Mouse (Mus musculus): ENCODE results near the gene Ccnf. TPM values are rescaled to one million over a fixed set of nuclear protein-coding genes. Genes with fewer than 3 reads are reported as not detected.

The Ccnf gene
- polyA plus RNA-seq, 1 experiment from 2014 or later: 81.5 TPM

DNA sequence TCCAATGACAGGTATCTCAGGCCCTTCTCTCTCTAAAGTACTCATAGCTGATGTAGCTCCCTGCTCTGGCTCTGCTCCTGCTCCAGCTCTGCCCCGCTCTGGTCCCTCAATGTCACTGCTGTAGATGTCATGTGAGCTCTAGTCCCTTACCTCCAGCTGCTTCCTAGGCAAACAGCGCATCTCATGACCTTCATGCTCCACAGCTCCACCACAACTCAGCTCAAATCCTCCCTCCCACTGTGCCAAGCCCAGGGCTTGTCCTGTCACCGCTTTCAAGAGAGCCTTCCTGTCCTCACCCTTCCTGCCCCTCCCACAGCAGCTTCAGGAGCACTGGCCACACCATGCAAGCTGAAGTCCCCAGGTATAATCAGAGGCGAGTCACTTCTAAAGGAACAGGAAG is 51.5 kb downstream of the Ccnf start:
- 60% methylated on average over 4 of the region's 4 CpGs for WGBS

DNA sequence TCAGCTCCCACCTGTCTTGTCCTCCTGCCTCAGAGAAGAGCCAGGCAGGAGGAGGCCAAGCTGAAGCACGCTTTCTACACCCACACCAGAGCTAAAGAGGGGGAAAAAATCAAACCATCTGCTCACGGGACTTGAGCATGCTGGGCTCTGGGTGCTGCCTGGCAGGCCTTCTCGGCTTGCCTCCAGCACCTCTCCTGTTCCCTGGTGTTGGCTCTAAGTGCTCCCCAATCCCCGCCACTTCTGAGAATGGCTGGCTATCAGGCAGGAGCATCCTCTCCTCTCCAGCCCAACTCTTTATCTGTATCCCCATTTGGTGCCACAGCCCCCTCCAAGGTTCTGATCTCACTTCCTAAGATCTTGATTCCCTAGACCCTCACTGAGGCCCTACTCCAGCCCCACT is 52.0 kb downstream of the Ccnf start:
- no peak overlapping the region for H3K9ac ChIP-seq (ENCODE audit: low read length)
- WGBS: 74% methylated on average over 4 of the region's 4 CpGs
- ATAC-seq (ENCODE audit: low read depth): no peak

More for the DNA sequence above, 51.5 kb downstream of the Ccnf start:
- H3K4me1 ChIP-seq (replicated peaks; ENCODE audit: control insufficient read depth, insufficient read depth, low read length): peaks cover 7% of the 10 kb centered on the region
- no peak overlapping the region for H3K9ac ChIP-seq (ENCODE audit: low read length)
- no peaks in the 10 kb centered on the region for H3K36me3 ChIP-seq (ENCODE audit: control insufficient read depth, insufficient read depth, low read length)
- no peak overlapping the region for H3K4me2 ChIP-seq (ENCODE audit: low read depth, low read length)
- no peak overlapping the region for H3K27ac ChIP-seq (ENCODE audit: low read length)
- no peaks in the 10 kb centered on the region for H3K27me3 ChIP-seq (ENCODE audit: control insufficient read depth, insufficient read depth, low read depth, low read length)
- no peaks in the 10 kb centered on the region for H3K9me3 ChIP-seq (ENCODE audit: control insufficient read depth, low read length)
- H3K4me3 ChIP-seq (ENCODE audit: low read length): no peak overlapping the region
- ATAC-seq (ENCODE audit: low read depth): no peak

DNA sequence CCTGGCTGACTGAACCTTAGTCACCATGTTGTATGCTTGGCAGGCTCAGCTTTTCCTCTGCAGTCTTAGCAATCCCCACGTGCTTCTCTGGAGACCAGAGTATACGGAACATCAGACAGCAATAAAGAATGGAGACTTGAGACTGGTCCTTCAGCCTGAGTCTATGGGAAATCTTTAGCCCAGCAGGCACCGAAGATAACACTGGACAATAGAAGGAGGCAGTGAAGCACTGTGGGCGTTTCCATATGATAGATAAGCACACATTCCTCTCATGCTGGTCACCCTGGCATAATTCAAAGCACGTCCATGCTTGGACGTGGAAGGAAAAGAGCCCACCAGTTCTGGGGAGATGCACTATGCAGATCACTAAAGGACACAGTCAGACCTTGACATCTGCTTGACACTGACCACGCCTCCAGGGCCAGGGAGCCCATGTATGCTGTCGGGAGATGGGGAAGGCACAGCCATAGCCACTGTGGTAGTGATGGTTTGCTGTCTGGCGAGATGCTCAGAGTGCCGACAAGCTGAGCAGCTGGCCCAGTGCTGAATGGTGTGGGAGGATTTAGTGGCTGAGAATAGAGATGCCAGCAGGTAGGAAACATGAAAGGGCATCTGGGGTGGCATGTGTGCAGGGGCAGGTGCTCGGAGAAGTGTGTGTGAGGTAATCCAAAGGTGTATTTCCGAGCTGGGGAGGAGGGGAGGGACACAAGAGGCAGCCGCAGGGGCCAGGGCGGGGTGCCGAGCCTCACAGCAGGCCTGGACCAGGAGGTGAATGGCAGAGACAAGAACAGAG is 54.1 kb downstream of the Ccnf start:
- H3K4me2 ChIP-seq (ENCODE audit: low read depth, low read length): no peak overlapping the region
- 51% methylated on average over 15 of the region's 15 CpGs for WGBS

More for the DNA sequence above, 52.0 kb downstream of the Ccnf start:
- Histone ChIP-seq H3K27me3 (ENCODE audit: control insufficient read depth, insufficient read depth, low read depth, low read length) (no peaks in the 10 kb centered on the region), H3K36me3 (ENCODE audit: control insufficient read depth, insufficient read depth, low read length) (no peaks in the 10 kb centered on the region), H3K4me1 (replicated peaks; ENCODE audit: control insufficient read depth, insufficient read depth, low read length) (peaks cover 2% of the 10 kb centered on the region; the same call in 1 of the 2 replicates), H3K9me3 (ENCODE audit: control insufficient read depth, low read length) (no peaks in the 10 kb centered on the region), H3K4me3 (ENCODE audit: low read length) (no peak overlapping the region), H3K27ac (ENCODE audit: low read length) (no peak overlapping the region), H3K4me2 (ENCODE audit: low read depth, low read length) (no peak overlapping the region)

DNA sequence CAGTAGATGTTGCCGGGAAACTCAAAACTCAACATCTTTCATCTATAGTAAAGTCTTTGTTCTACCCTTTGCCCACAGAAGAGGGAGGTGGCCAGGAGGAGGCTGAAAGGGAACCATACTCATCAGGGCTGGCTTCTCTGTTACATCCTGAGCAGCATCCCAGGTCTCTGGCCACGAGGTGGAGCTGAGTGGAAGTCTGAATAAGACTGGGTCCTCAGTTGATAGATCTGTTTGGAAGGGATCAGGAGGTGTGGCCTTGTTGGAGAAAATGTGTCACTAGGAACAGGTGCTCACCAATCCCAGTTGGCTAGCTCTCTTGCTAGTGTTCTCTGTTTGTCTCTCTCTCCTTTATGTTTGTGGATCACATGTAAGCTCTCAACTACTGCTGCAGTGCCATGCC is 55.9 kb downstream of the Ccnf start:
- WGBS: 51% methylated on average over 2 of the region's 2 CpGs

More for the DNA sequence above, 54.1 kb downstream of the Ccnf start:
- H3K36me3 ChIP-seq (ENCODE audit: control insufficient read depth, insufficient read depth, low read length): no peaks in the 10 kb centered on the region
- H3K4me1 ChIP-seq (replicated peaks; ENCODE audit: control insufficient read depth, insufficient read depth, low read length): no peaks in the 10 kb centered on the region; the same call in 1 of the 2 replicates
- no peak overlapping the region for H3K9ac ChIP-seq (ENCODE audit: low read length)
- no peak for ATAC-seq (ENCODE audit: low read depth)
- no peak overlapping the region for H3K4me3 ChIP-seq (ENCODE audit: low read length)
- H3K27me3 ChIP-seq (ENCODE audit: control insufficient read depth, insufficient read depth, low read depth, low read length): no peaks in the 10 kb centered on the region
- no peaks in the 10 kb centered on the region for H3K9me3 ChIP-seq (ENCODE audit: control insufficient read depth, low read length)
- H3K27ac ChIP-seq (ENCODE audit: low read length): no peak overlapping the region

DNA sequence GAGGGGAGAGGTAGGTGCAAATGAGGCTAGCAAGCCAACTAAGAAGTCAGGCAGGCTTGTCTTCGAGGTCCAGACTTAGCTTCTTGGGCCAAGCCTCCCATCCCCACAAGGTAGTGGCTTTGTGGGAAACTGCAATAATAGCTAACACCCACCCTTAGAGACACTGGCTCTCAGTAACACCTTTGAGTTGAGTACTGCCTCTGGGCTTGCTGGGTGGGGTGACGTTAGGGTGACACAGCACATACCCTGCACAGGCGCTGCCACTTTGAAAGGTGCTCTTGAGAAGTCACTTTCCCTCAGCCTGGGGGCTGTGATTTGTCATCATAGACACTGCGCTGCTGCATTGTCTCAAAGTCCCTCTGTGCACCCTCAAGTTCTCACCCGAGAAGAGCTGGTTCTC is 57.5 kb downstream of the Ccnf start:
- Histone ChIP-seq H3K4me3 (ENCODE audit: low read length) (no peak overlapping the region), H3K4me1 (replicated peaks; ENCODE audit: control insufficient read depth, insufficient read depth, low read length) (no peaks in the 10 kb centered on the region), H3K4me2 (ENCODE audit: low read depth, low read length) (no peak overlapping the region), H3K27me3 (ENCODE audit: control insufficient read depth, insufficient read depth, low read depth, low read length) (no peaks in the 10 kb centered on the region), H3K9ac (ENCODE audit: low read length) (no peak overlapping the region), H3K36me3 (ENCODE audit: control insufficient read depth, insufficient read depth, low read length) (no peaks in the 10 kb centered on the region), H3K27ac (ENCODE audit: low read length) (no peak overlapping the region), H3K9me3 (ENCODE audit: control insufficient read depth, low read length) (no peaks in the 10 kb centered on the region)
- 79% methylated on average over 5 of the region's 5 CpGs for WGBS
- ATAC-seq (ENCODE audit: low read depth): no peak

More for the DNA sequence above, 55.9 kb downstream of the Ccnf start:
- Histone ChIP-seq H3K27me3 (ENCODE audit: control insufficient read depth, insufficient read depth, low read depth, low read length) (no peaks in the 10 kb centered on the region), H3K4me3 (ENCODE audit: low read length) (no peak overlapping the region), H3K27ac (ENCODE audit: low read length) (no peak overlapping the region), H3K9ac (ENCODE audit: low read length) (no peak overlapping the region), H3K36me3 (ENCODE audit: control insufficient read depth, insufficient read depth, low read length) (no peaks in the 10 kb centered on the region), H3K4me1 (replicated peaks; ENCODE audit: control insufficient read depth, insufficient read depth, low read length) (no peaks in the 10 kb centered on the region; the same call in 1 of the 2 replicates), H3K4me2 (ENCODE audit: low read depth, low read length) (no peak overlapping the region), H3K9me3 (ENCODE audit: control insufficient read depth, low read length) (no peaks in the 10 kb centered on the region)
- no peak for ATAC-seq (ENCODE audit: low read depth)

DNA sequence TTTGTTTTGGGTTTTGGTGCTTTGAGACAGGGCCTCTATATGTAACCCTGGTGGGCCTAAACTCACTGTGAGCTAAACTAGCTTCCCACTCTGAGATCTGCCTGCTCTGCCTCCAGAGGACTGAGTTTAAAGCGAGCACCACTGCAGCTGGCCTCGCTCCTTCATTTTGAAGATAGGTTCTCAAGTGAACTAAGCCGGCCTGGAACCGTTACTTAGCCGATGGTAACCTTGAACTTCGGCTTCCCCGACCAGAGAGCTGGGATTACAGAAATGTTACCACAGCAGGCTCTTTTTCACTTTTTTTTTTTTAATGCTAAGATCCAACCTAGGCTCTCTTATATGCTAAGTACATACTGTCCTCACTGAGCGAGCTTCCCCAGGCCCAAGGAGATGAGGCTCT is 58.0 kb downstream of the Ccnf start:
- H3K27me3 ChIP-seq (ENCODE audit: control insufficient read depth, insufficient read depth, low read depth, low read length): no peaks in the 10 kb centered on the region
- no peak overlapping the region for H3K4me2 ChIP-seq (ENCODE audit: low read depth, low read length)
- H3K9me3 ChIP-seq (ENCODE audit: control insufficient read depth, low read length): no peaks in the 10 kb centered on the region
- H3K36me3 ChIP-seq (ENCODE audit: control insufficient read depth, insufficient read depth, low read length): no peaks in the 10 kb centered on the region
- H3K27ac ChIP-seq (ENCODE audit: low read length): no peak overlapping the region
- WGBS: 86% methylated on average over 8 of the region's 8 CpGs
- H3K9ac ChIP-seq (ENCODE audit: low read length): no peak overlapping the region
- no peak for ATAC-seq (ENCODE audit: low read depth)
- no peak overlapping the region for H3K4me3 ChIP-seq (ENCODE audit: low read length)
- H3K4me1 ChIP-seq (replicated peaks; ENCODE audit: control insufficient read depth, insufficient read depth, low read length): no peaks in the 10 kb centered on the region

DNA sequence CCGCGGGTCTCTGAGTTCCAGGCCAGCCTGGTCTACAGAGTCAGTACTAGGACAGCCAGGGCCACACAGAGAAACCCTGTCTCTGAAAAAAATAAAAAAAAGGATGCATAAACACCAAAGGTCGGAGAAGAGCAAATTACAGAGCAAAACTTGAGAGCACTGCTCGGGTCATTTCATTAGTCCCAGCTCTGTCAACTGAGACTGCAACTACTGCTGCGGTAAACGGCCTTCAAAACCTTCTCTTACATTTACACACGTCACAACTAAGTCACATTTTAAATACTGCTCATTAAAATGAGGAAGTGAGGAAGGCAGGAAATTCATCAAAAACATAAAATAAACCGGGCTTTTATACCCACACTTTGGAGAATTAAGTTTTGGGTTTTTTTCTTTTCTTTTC is 58.4 kb downstream of the Ccnf start:
- H3K9ac ChIP-seq (ENCODE audit: low read length): no peak overlapping the region
- WGBS: 71% methylated on average over 8 of the region's 8 CpGs
- no peaks in the 10 kb centered on the region for H3K4me1 ChIP-seq (replicated peaks; ENCODE audit: control insufficient read depth, insufficient read depth, low read length)
- no peak for ATAC-seq (ENCODE audit: low read depth)
- no peaks in the 10 kb centered on the region for H3K9me3 ChIP-seq (ENCODE audit: control insufficient read depth, low read length)
- no peak overlapping the region for H3K4me2 ChIP-seq (ENCODE audit: low read depth, low read length)
- H3K27me3 ChIP-seq (ENCODE audit: control insufficient read depth, insufficient read depth, low read depth, low read length): no peaks in the 10 kb centered on the region
- H3K27ac ChIP-seq (ENCODE audit: low read length): no peak overlapping the region
- H3K36me3 ChIP-seq (ENCODE audit: control insufficient read depth, insufficient read depth, low read length): no peaks in the 10 kb centered on the region
- no peak overlapping the region for H3K4me3 ChIP-seq (ENCODE audit: low read length)

DNA sequence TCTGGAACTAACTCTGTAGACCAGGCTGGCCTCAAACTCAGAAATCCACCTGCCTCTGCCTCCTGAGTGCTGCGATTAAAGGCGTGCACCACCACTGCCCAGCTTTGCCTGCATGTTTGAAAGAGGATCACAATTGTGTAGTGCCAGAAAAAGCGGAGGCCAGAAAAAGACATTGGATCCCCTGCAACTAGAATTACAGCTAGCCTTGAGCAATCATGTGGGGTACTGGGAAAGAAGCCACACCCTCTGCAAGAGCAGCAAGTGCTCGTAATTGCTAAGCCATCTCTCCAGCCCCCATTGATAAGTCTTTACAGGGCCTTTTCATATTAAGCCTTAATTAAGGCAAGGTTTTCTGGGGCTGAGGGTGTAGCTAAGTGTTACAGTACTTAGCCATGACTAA is 59.8 kb downstream of the Ccnf start:
- 77% methylated on average over 4 of the region's 4 CpGs for WGBS
- H3K4me3 ChIP-seq (ENCODE audit: low read length): no peak overlapping the region
- H3K27me3 ChIP-seq (ENCODE audit: control insufficient read depth, insufficient read depth, low read depth, low read length): no peaks in the 10 kb centered on the region
- ATAC-seq (ENCODE audit: low read depth): no peak
- no peaks in the 10 kb centered on the region for H3K4me1 ChIP-seq (replicated peaks; ENCODE audit: control insufficient read depth, insufficient read depth, low read length)
- no peak overlapping the region for H3K9ac ChIP-seq (ENCODE audit: low read length)
- H3K9me3 ChIP-seq (ENCODE audit: control insufficient read depth, low read length): no peaks in the 10 kb centered on the region
- H3K4me2 ChIP-seq (ENCODE audit: low read depth, low read length): no peak overlapping the region
- no peak overlapping the region for H3K27ac ChIP-seq (ENCODE audit: low read length)
- no peaks in the 10 kb centered on the region for H3K36me3 ChIP-seq (ENCODE audit: control insufficient read depth, insufficient read depth, low read length)

DNA sequence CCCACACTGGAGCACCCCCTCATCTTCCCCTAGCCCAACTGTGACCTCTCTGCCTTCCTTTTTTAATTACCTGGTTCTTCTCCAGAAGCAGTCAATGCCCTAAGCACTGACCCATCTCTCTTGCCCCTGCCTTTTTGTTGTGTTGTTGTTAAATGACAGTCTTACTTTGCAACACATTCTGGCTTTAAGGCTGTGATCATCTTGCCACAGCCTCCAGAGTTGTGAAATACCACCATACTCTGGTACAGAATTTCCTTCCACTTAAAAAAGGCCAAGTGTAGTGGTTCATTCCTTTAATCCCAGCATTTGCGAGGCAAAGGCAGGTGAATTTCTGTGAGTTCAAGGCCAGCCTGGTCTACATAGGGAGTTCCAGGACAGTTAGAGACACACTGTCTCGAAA is 60.4 kb downstream of the Ccnf start:
- Histone ChIP-seq H3K36me3 (ENCODE audit: control insufficient read depth, insufficient read depth, low read length) (no peaks in the 10 kb centered on the region; the same call in 1 of the 2 replicates), H3K9ac (ENCODE audit: low read length) (no peak overlapping the region), H3K27ac (ENCODE audit: low read length) (no peak overlapping the region), H3K4me2 (ENCODE audit: low read depth, low read length) (no peak overlapping the region), H3K4me3 (ENCODE audit: low read length) (no peak overlapping the region), H3K27me3 (ENCODE audit: control insufficient read depth, insufficient read depth, low read depth, low read length) (no peaks in the 10 kb centered on the region), H3K9me3 (ENCODE audit: control insufficient read depth, low read length) (no peaks in the 10 kb centered on the region), H3K4me1 (replicated peaks; ENCODE audit: control insufficient read depth, insufficient read depth, low read length) (no peaks in the 10 kb centered on the region)
- 84% methylated on average over 2 of the region's 2 CpGs for WGBS
- ATAC-seq (ENCODE audit: low read depth): no peak
